Mouse (Mus musculus) forebrain, embryonic 10.5 days (tissue): ENCODE results near the gene Bcl6b. TPM values are rescaled to one million over a fixed set of nuclear protein-coding genes. Genes with fewer than 3 reads are reported as not detected.

Source experiments
- DNase-seq: peaks from one replicate; pipeline ENCODE4 v3.0.0-alpha.2; 2017; ENCODE audit warnings: low spot score; ENCODE audit errors: extremely low spot score
- H3K27ac ChIP-seq: fragments of 300-500 bp; sonication (generic); 2 replicates; pipeline ENCODE4 v1.5.1; 2016; ENCODE audit warnings: mild to moderate bottlenecking
- H3K27me3 ChIP-seq: fragments of 300-500 bp; sonication (generic); 2 replicates; pipeline ENCODE4 v1.6.1; 2016; ENCODE audit warnings: mild to moderate bottlenecking; ENCODE audit not compliant: poor library complexity, severe bottlenecking
- H3K36me3 ChIP-seq: fragments of 300-500 bp; sonication (generic); replicated peaks from 2 replicates; pipeline ENCODE4 v1.6.1; 2016; ENCODE audit warnings: mild to moderate bottlenecking, moderate library complexity
- H3K4me1 ChIP-seq: fragments of 300-500 bp; sonication (generic); 2 replicates; pipeline ENCODE4 v1.6.1; 2016
- H3K4me3 ChIP-seq: fragments of 300-500 bp; sonication (generic); 2 replicates; pipeline ENCODE4 v1.5.1; 2016; ENCODE audit warnings: mild to moderate bottlenecking, moderate library complexity
- H3K9me3 ChIP-seq: fragments of 300-500 bp; sonication (generic); 2 replicates; pipeline ENCODE4 v1.6.1; 2016; ENCODE audit warnings: mild to moderate bottlenecking, moderate library complexity
- WGBS: fragments of 180-500 bp; shearing (Covaris S2); methylation state at CpG from one replicate; pipeline ENCODE4 v1.1.7; 2016; 5-methylcytosine and 5-hydroxymethylcytosine counted together
- polyA plus RNA-seq: library from polyadenylated mRNA; unstranded; fragments of >200 nt; fragmentation: Nextera tagmentation; extraction: Ambion mirVana; gene quantifications from 2 replicates; pipeline ENCODE4 v1.2.1, GENCODE M21; 2016

Bcl6b gene
- 4.5 and 4.7 TPM in 2 replicates for polyA plus RNA-seq

- Histone ChIP-seq H3K27me3 (peaks cover 77% of the 10 kb centered on the region), H3K36me3 (peaks cover 6% of the 10 kb centered on the region), H3K27ac (peak within 1 kb of the TSS; percentile 74), H3K4me3 (peak within 1 kb of the TSS; percentile 39), H3K4me1 (peaks cover 73% of the 10 kb centered on the region), H3K9me3 (no peaks in the 10 kb centered on the region)
- 3% methylated on average over 39 of the region's 39 CpGs for WGBS
- no peak for DNase-seq
These were observed at the start of gene Bcl6b for GRCm38 (mm10) chr11:70229260-70230010. TSS of gene Bcl6b (minus strand) at chr11:70229798.

GRCm38 (mm10) chr11:70278961-70279360, 49.4 kb upstream of the Bcl6b start:
- WGBS, result 86% methylated on average over 3 of the region's 3 CpGs
- Histone ChIP-seq H3K27me3 (no peaks in the 10 kb centered on the region), H3K9me3 (no peaks in the 10 kb centered on the region), H3K36me3 (no peaks in the 10 kb centered on the region), H3K4me3 (no peak overlapping the region), H3K4me1 (no peaks in the 10 kb centered on the region), H3K27ac (no peak overlapping the region)
- DNase-seq, result no peak

GRCm38 (mm10) chr11:70271641-70272040, 42.0 kb upstream of the Bcl6b start:
- Histone ChIP-seq H3K4me3 (no peak overlapping the region), H3K36me3 (no peaks in the 10 kb centered on the region), H3K9me3 (no peaks in the 10 kb centered on the region), H3K27ac (no peak overlapping the region), H3K27me3 (no peaks in the 10 kb centered on the region), H3K4me1 (no peaks in the 10 kb centered on the region)
- DNase-seq, result no peak
- WGBS, result 89% methylated on average over 7 of the region's 7 CpGs

GRCm38 (mm10) chr11:70266405-70266804, 36.8 kb upstream of the Bcl6b start:
- H3K9me3 ChIP-seq, result no peaks in the 10 kb centered on the region
- no peaks in the 10 kb centered on the region for H3K4me1 ChIP-seq
- DNase-seq, result no peak
- H3K27ac ChIP-seq, result no peak overlapping the region
- no peaks in the 10 kb centered on the region for H3K36me3 ChIP-seq
- 79% methylated on average over 1 of the region's 1 CpGs for WGBS
- no peak overlapping the region for H3K4me3 ChIP-seq
- H3K27me3 ChIP-seq, result no peaks in the 10 kb centered on the region

- Histone ChIP-seq H3K36me3 (no peaks in the 10 kb centered on the region), H3K27me3 (no peaks in the 10 kb centered on the region), H3K4me3 (no peak overlapping the region), H3K9me3 (no peaks in the 10 kb centered on the region), H3K4me1 (no peaks in the 10 kb centered on the region), H3K27ac (no peak overlapping the region)
- WGBS, result 81% methylated on average over 4 of the region's 4 CpGs
- no peak for DNase-seq
These were observed 36.2 kb upstream of the Bcl6b start for GRCm38 (mm10) chr11:70265819-70266218.

- no peaks in the 10 kb centered on the region for H3K9me3 ChIP-seq
- no peaks in the 10 kb centered on the region for H3K4me1 ChIP-seq
- no peaks in the 10 kb centered on the region for H3K36me3 ChIP-seq
- WGBS, result 64% methylated on average over 3 of the region's 3 CpGs
- no peak for DNase-seq
- no peaks in the 10 kb centered on the region for H3K27me3 ChIP-seq
- H3K4me3 ChIP-seq, result no peak overlapping the region
- no peak overlapping the region for H3K27ac ChIP-seq
These were observed 35.7 kb upstream of the Bcl6b start for GRCm38 (mm10) chr11:70265252-70265651.

GRCm38 (mm10) chr11:70259035-70259434, 29.4 kb upstream of the Bcl6b start:
- Histone ChIP-seq H3K27ac (no peak overlapping the region), H3K4me3 (no peak overlapping the region), H3K9me3 (no peaks in the 10 kb centered on the region), H3K36me3 (no peaks in the 10 kb centered on the region), H3K4me1 (peaks cover 16% of the 10 kb centered on the region), H3K27me3 (peaks cover 27% of the 10 kb centered on the region)
- DNase-seq, result no peak
- 92% methylated on average over 4 of the region's 4 CpGs for WGBS

- Histone ChIP-seq H3K4me3 (peak within 1 kb of the TSS; percentile 46), H3K27ac (peak within 1 kb of the TSS; percentile 48), H3K9me3 (no peaks in the 10 kb centered on the region), H3K4me1 (peaks cover 20% of the 10 kb centered on the region), H3K36me3 (no peaks in the 10 kb centered on the region), H3K27me3 (peaks cover 64% of the 10 kb centered on the region)
- under 1% methylated on average over 25 of the region's 25 CpGs for WGBS
- DNase-seq, result peak; percentile 53
These were observed 25.4 kb upstream of the Bcl6b start, which contains the start of gene Alox12 for GRCm38 (mm10) chr11:70254931-70255531. TSS of gene Alox12 (minus strand) at chr11:70255353.

GRCm38 (mm10) chr11:70254337-70254736, 24.7 kb upstream of the Bcl6b start:
- no peaks in the 10 kb centered on the region for H3K36me3 ChIP-seq
- no peak for DNase-seq
- H3K4me1 ChIP-seq, result peaks cover 20% of the 10 kb centered on the region
- WGBS, result 3% methylated on average over 18 of the region's 18 CpGs
- no peaks in the 10 kb centered on the region for H3K9me3 ChIP-seq
- H3K27me3 ChIP-seq, result peaks cover 64% of the 10 kb centered on the region
- H3K27ac ChIP-seq, result no peak overlapping the region
- peak overlapping the region; percentile 46 for H3K4me3 ChIP-seq

- no peak overlapping the region for H3K4me3 ChIP-seq
- WGBS, result 84% methylated on average over 8 of the region's 8 CpGs
- H3K27me3 ChIP-seq, result peaks cover 64% of the 10 kb centered on the region
- no peak overlapping the region for H3K27ac ChIP-seq
- no peaks in the 10 kb centered on the region for H3K9me3 ChIP-seq
- H3K36me3 ChIP-seq, result no peaks in the 10 kb centered on the region
- H3K4me1 ChIP-seq, result peaks cover 20% of the 10 kb centered on the region
- no peak for DNase-seq
These were observed 22.3 kb upstream of the Bcl6b start for GRCm38 (mm10) chr11:70251853-70252252.

GRCm38 (mm10) chr11:70250150-70250549, 20.6 kb upstream of the Bcl6b start:
- H3K4me1 ChIP-seq, result peaks cover 15% of the 10 kb centered on the region
- WGBS, result 75% methylated on average over 11 of the region's 11 CpGs
- H3K36me3 ChIP-seq, result no peaks in the 10 kb centered on the region
- DNase-seq, result no peak
- H3K27ac ChIP-seq, result no peak overlapping the region
- H3K27me3 ChIP-seq, result peaks cover 53% of the 10 kb centered on the region
- H3K4me3 ChIP-seq, result no peak overlapping the region
- no peaks in the 10 kb centered on the region for H3K9me3 ChIP-seq

GRCm38 (mm10) chr11:70247136-70247845, 17.7 kb upstream of the Bcl6b start:
- peak; percentile 61 for DNase-seq
- no peaks in the 10 kb centered on the region for H3K4me1 ChIP-seq
- WGBS, result 57% methylated on average over 9 of the region's 9 CpGs
- no peak overlapping the region for H3K27ac ChIP-seq
- no peak overlapping the region for H3K4me3 ChIP-seq
- no peaks in the 10 kb centered on the region for H3K36me3 ChIP-seq
- H3K9me3 ChIP-seq, result no peaks in the 10 kb centered on the region
- H3K27me3 ChIP-seq, result peaks cover 30% of the 10 kb centered on the region

GRCm38 (mm10) chr11:70242591-70242990, 13.0 kb upstream of the Bcl6b start:
- H3K4me1 ChIP-seq, result peaks cover 26% of the 10 kb centered on the region
- H3K9me3 ChIP-seq, result no peaks in the 10 kb centered on the region
- 0 out of 2 replicates have a peak, but pooled peaks cover 10% of the 10 kb centered on the region for H3K27me3 ChIP-seq
- H3K27ac ChIP-seq, result no peak overlapping the region
- no peak overlapping the region for H3K4me3 ChIP-seq
- no peaks in the 10 kb centered on the region for H3K36me3 ChIP-seq
- 72% methylated on average over 11 of the region's 11 CpGs for WGBS
- no peak for DNase-seq
